Mouse (Mus musculus): ENCODE data around the gene Rcsd1. TPM values are rescaled to one million over a fixed set of nuclear protein-coding genes. Genes with fewer than 3 reads are reported as not detected.

Rcsd1 gene
- total and polyA plus RNA-seq, 2 experiments: 2.6 to 3.3 TPM

DNA sequence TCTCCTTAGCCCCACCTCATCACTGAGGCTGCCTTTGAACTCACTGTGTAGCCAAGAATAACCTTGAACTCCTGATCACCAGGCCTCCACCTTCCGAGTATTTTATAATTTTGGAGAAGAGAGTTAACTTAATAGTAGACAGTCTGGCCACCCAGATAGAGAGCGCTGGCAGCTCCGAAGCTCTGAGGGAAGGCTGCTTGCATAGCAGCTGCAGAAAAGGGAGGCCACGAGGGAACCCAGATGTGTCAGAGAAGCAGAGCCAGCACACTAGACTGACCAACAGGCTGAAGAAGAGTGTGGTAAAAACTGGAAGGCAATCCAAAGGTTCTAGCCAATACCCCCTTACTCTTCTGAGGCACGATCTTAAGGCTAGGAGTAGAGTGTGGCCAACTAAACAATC, 4.2 kb upstream of the Rcsd1 start:
- 88% methylated on average over 5 of the region's 5 CpGs for WGBS
- Histone ChIP-seq H3K79me2 (ENCODE audit: control insufficient read depth, insufficient read depth, low read length) (no peaks in the 10 kb centered on the region), H3K36me3 (ENCODE audit: control insufficient read depth, insufficient read depth, low read length) (no peaks in the 10 kb centered on the region), H3K4me3 (ENCODE audit: insufficient read depth, low read depth, low read length) (no peak overlapping the region), H3K27ac (replicated peaks; ENCODE audit: insufficient read depth, low read depth, low read length) (no peak overlapping the region), H3K9ac (ENCODE audit: low read depth, low read length) (no peak overlapping the region), H3K4me1 (ENCODE audit: control insufficient read depth, insufficient read depth, low read length) (peaks cover 2% of the 10 kb centered on the region; the same call in 1 of the 2 replicates), H3K27me3 (ENCODE audit: control insufficient read depth, insufficient read depth, low read length) (no peaks in the 10 kb centered on the region)
- no peak for DNase-seq (ENCODE audit: extremely low read depth, low read depth, low spot score)
- TF ChIP-seq CTCF (IDR thresholded peaks at IDR 0.05; ENCODE audit: low read depth, low read length) (no peak), POLR2A (IDR thresholded peaks at IDR 0.05; ENCODE audit: extremely low read depth, insufficient read depth, low read length) (no peak)

DNA sequence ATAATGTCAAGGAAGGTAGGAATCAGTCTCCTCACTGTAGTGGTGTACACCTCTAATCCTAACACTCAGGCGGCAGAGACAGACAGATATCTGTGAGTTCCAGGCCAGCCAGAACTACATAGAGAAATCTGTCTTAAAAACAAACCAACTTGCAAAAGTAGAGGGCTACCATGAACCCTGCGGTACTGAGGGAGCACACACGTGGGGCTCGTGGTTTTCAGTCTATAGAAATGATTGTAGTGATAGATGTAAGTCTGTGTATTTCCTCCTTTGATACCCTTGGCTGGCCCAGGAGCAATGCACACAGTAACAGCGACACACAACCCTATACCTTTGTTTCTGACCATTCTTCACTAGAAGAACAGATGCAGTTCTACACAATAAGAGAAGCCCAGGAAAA, 2.4 kb upstream of the Rcsd1 start:
- WGBS: 86% methylated on average over 5 of the region's 5 CpGs
- Histone ChIP-seq H3K4me3 (ENCODE audit: insufficient read depth, low read depth, low read length) (no peak overlapping the region), H3K9ac (ENCODE audit: low read depth, low read length) (no peak overlapping the region), H3K4me1 (ENCODE audit: control insufficient read depth, insufficient read depth, low read length) (no peaks in the 10 kb centered on the region), H3K27ac (replicated peaks; ENCODE audit: insufficient read depth, low read depth, low read length) (no peak overlapping the region), H3K36me3 (ENCODE audit: control insufficient read depth, insufficient read depth, low read length) (no peaks in the 10 kb centered on the region), H3K27me3 (ENCODE audit: control insufficient read depth, insufficient read depth, low read length) (no peaks in the 10 kb centered on the region), H3K79me2 (ENCODE audit: control insufficient read depth, insufficient read depth, low read length) (no peaks in the 10 kb centered on the region)
- TF ChIP-seq CTCF (IDR thresholded peaks at IDR 0.05; ENCODE audit: low read depth, low read length) (no peak), POLR2A (IDR thresholded peaks at IDR 0.05; ENCODE audit: extremely low read depth, insufficient read depth, low read length) (no peak)
- DNase-seq (ENCODE audit: extremely low read depth, low read depth, low spot score): no peak

DNA sequence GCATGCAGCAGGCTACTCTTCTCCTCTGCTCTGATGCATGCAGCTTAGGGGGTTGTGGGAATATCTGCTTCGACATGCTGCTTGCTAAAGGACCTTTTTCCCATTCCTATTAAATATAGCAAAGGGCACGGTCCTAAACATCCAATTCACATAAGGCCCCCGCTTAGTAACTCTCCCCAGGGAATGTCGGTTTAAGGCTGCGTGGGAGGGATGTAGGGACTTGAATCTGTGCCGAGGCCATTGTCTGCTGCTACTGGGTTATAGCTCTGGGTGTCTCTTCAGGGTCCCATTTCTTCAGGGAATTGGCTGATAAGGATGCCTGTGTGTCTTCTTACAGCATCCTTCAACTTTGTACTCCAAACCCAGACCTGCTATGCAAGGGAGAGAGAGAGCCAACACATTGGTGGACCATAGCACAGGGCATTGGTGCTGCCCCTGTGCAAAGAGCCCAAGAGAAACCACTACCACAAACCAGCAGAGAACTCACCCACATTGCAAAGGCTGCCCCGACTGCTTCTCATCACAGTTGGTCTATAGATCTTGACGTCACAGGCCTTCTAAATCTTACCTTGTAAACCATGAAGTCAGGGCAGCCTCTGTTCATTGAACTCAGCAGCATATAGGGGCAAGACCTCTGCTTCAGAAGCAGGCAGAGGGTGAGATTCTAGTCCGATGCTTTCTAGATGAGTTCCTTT, 724 bp downstream of the Rcsd1 start:
- TF ChIP-seq CTCF (IDR thresholded peaks at IDR 0.05; ENCODE audit: low read depth, low read length): no peak
- H3K79me2 ChIP-seq (ENCODE audit: control insufficient read depth, insufficient read depth, low read length): no peaks in the 10 kb centered on the region
- peak overlapping the region; percentile 35; the same call in 1 of the 2 replicates for H3K4me3 ChIP-seq (ENCODE audit: insufficient read depth, low read depth, low read length)
- H3K9ac ChIP-seq (ENCODE audit: low read depth, low read length): no peak overlapping the region
- peaks cover 5% of the 10 kb centered on the region for H3K4me1 ChIP-seq (ENCODE audit: control insufficient read depth, insufficient read depth, low read length)
- H3K27me3 ChIP-seq (ENCODE audit: control insufficient read depth, insufficient read depth, low read length): no peaks in the 10 kb centered on the region
- no peaks in the 10 kb centered on the region for H3K36me3 ChIP-seq (ENCODE audit: control insufficient read depth, insufficient read depth, low read length)
- DNase-seq (ENCODE audit: extremely low read depth, low read depth, low spot score): no peak
- H3K27ac ChIP-seq (replicated peaks; ENCODE audit: insufficient read depth, low read depth, low read length): 0 out of 2 replicates have a peak overlapping the region, but pooled peaks have one; percentile 23
- WGBS: 57% methylated on average over 9 of the region's 9 CpGs

DNA sequence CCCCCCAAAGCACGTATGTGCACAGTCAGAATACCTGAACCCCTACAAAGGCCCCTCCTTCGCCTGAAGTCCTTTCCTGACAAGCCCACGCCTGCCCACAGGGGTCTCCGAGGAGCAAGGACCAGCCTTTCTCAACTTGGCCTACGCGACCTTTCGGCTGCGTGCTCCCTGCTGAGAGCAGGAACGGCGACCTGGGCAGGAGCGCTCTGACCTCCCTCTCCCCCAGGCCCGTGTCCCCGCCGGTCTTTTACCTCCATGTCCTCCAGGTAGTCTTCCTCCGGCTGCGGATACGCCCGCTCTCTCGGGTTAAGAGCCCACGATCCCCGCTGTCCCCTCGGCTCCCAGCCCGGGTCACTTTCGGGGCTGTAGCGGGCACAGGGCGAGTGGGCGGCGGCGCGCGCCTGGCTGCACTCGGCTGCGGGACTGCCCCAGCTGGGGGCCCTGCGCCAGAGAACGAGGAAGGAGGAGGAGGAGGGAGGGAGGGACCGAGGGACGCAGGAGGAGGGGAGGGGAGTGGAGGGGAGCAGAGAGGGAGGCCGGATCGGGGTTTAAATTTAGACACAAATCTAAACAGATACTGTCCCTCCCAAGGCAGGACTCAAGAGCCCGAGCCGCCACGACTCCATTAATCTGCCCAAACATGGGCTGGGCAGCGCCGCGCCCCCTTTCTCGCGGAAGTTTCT, 1.8 kb downstream of the Rcsd1 start:
- H3K9ac ChIP-seq (ENCODE audit: low read depth, low read length): peak overlapping the region; percentile 91
- peak overlapping the region; percentile 80 for H3K27ac ChIP-seq (replicated peaks; ENCODE audit: insufficient read depth, low read depth, low read length)
- H3K79me2 ChIP-seq (ENCODE audit: control insufficient read depth, insufficient read depth, low read length): no peaks in the 10 kb centered on the region
- H3K4me3 ChIP-seq (ENCODE audit: insufficient read depth, low read depth, low read length): peak overlapping the region; percentile 98
- H3K36me3 ChIP-seq (ENCODE audit: control insufficient read depth, insufficient read depth, low read length): no peaks in the 10 kb centered on the region
- TF ChIP-seq CTCF (IDR thresholded peaks at IDR 0.05; ENCODE audit: low read depth, low read length) (no peak), POLR2A (IDR thresholded peaks at IDR 0.05; ENCODE audit: extremely low read depth, insufficient read depth, low read length) (0 out of 2 replicates have a peak, but pooled peaks have one; percentile 9)
- H3K4me1 ChIP-seq (ENCODE audit: control insufficient read depth, insufficient read depth, low read length): peaks cover 5% of the 10 kb centered on the region
- 4% methylated on average over 46 of the region's 47 CpGs for WGBS
- peak; percentile 34 for DNase-seq (ENCODE audit: extremely low read depth, low read depth, low spot score)
- no peaks in the 10 kb centered on the region for H3K27me3 ChIP-seq (ENCODE audit: control insufficient read depth, insufficient read depth, low read length)

DNA sequence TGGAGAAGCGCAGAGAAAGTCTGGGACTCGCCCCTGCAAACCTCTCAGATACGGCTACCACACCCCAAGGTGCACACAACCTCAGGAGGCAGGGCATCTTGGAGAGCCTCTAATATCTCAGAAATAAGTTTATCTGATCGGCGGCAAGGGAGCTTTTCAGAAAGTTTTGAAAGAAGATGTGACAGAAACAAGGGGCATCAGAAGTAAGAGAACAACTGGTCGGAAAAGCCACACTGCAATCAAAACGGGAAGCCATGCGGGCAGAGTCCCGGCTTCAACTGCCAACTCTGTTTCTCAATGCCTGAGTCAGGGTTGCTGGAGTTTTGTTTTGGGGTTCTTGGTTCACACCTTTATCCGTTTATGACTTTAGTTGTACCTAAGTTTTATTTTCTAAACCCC, 2.3 kb downstream of the Rcsd1 start:
- Histone ChIP-seq H3K4me3 (ENCODE audit: insufficient read depth, low read depth, low read length) (peak overlapping the region; percentile 98), H3K4me1 (ENCODE audit: control insufficient read depth, insufficient read depth, low read length) (peaks cover 5% of the 10 kb centered on the region)

DNA sequence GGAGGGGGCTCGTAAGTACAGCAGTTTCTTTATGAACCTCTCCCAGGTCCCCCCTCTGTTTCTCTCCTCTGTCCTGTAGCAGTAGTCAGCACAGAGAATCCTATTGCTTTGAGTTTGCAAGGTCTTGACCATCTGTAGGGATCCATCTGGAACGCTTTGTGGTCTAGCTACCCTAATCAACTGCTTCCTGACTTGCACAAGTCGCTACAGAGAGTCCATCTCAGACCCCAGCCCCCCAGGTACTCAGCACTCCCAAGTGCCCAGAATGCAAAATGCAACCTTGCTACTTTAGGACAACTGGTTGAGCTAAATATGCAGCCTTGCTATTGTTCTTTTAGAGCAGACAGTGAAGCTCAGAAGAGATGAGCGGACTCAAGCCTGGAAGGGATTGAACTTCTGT, 3.1 kb downstream of the Rcsd1 start:
- Histone ChIP-seq H3K36me3 (ENCODE audit: control insufficient read depth, insufficient read depth, low read length) (no peaks in the 10 kb centered on the region), H3K27ac (replicated peaks; ENCODE audit: insufficient read depth, low read depth, low read length) (peak overlapping the region; percentile 24), H3K79me2 (ENCODE audit: control insufficient read depth, insufficient read depth, low read length) (no peaks in the 10 kb centered on the region), H3K4me3 (ENCODE audit: insufficient read depth, low read depth, low read length) (peak overlapping the region; percentile 98), H3K27me3 (ENCODE audit: control insufficient read depth, insufficient read depth, low read length) (no peaks in the 10 kb centered on the region), H3K4me1 (ENCODE audit: control insufficient read depth, insufficient read depth, low read length) (peaks cover 7% of the 10 kb centered on the region), H3K9ac (ENCODE audit: low read depth, low read length) (peak overlapping the region; percentile 57)
- no peak for TF ChIP-seq CTCF (IDR thresholded peaks at IDR 0.05; ENCODE audit: low read depth, low read length)
- no peak for TF ChIP-seq POLR2A (IDR thresholded peaks at IDR 0.05; ENCODE audit: extremely low read depth, insufficient read depth, low read length)
- DNase-seq (ENCODE audit: extremely low read depth, low read depth, low spot score): no peak
- WGBS: 67% methylated on average over 4 of the region's 4 CpGs

More for the DNA sequence above, 2.3 kb downstream of the Rcsd1 start:
- 38% methylated on average over 10 of the region's 10 CpGs for WGBS
- peak overlapping the region; percentile 80 for H3K27ac ChIP-seq (replicated peaks; ENCODE audit: insufficient read depth, low read depth, low read length)
- TF ChIP-seq POLR2A (IDR thresholded peaks at IDR 0.05; ENCODE audit: extremely low read depth, insufficient read depth, low read length): no peak
- no peak for TF ChIP-seq CTCF (IDR thresholded peaks at IDR 0.05; ENCODE audit: low read depth, low read length)
- H3K36me3 ChIP-seq (ENCODE audit: control insufficient read depth, insufficient read depth, low read length): no peaks in the 10 kb centered on the region
- H3K9ac ChIP-seq (ENCODE audit: low read depth, low read length): peak overlapping the region; percentile 91
- no peak for DNase-seq (ENCODE audit: extremely low read depth, low read depth, low spot score)
- H3K27me3 ChIP-seq (ENCODE audit: control insufficient read depth, insufficient read depth, low read length): no peaks in the 10 kb centered on the region
- H3K79me2 ChIP-seq (ENCODE audit: control insufficient read depth, insufficient read depth, low read length): no peaks in the 10 kb centered on the region
